Mouse (Mus musculus): ENCODE results near the gene Ddx11.

- no peak for TF ChIP-seq POLR2A (IDR thresholded peaks at IDR 0.05; ENCODE audit: borderline replicate concordance, low read depth, low read length)
- TF ChIP-seq CTCF (IDR thresholded peaks at IDR 0.05; ENCODE audit: low read depth, low read length) = peak; percentile 79
These were observed 16.6 kb upstream of the Ddx11 start for GRCm38 (mm10) chr17:66106601-66107267.

All from bone marrow macrophage, adult 2 months (primary cell).